Mouse (Mus musculus) urinary bladder, postnatal 14 days (tissue): Measurements from ENCODE around the gene Gpm6b.
A peak's percentile ranks its signal among the peaks of the same experiment; 100 is the strongest.

ENCODE experiments used
- DNase-seq: peaks from one replicate; pipeline ENCODE4 v3.0.0; 2021; ENCODE audit warnings: low spot score

Gene Gpm6b

GRCm38 (mm10) chrX:166307437-166308222, 68.9 kb downstream of the Gpm6b start:
- DNase-seq = no peak

- DNase-seq = no peak
These were observed 70.1 kb downstream of the Gpm6b start for GRCm38 (mm10) chrX:166308798-166309197.

DNA sequence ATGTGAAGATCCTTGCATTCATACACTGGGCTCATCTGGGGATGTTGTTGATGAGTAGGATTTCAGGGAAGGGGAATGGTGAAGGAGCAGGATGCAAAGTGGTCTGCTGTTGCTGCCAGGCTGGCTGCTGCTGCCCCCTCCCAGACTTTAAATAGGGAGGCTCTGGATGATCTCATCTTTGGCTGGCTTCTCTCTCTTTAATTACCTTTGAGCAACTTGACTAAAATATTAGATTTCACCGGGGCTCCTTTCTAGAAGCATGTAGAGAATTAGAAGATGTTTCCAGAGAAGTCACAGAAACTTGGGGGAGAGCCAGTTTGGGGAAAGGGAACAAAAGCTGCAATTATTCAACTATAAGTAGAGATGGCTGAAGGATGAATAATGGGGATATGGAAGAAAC, 76.5 kb downstream of the Gpm6b start:
- no peak for DNase-seq

- no peak for DNase-seq
These were observed 78.1 kb downstream of the Gpm6b start for GRCm38 (mm10) chrX:166316552-166317375.

DNA sequence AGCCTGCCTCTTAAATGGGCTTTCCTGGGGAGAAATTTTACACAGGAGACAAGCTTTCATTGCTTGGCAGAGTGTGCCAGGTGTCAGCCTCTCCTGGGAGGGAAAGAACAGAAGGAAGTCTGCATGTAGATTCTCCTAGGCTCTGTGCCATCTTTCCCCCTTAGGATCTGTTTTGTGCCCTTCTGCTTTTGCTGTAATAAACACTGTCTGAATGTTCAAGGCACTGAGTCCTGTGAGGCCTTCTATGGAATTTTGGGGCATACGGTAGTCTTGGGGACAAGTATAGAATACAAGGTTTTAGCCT, 78.6 kb downstream of the Gpm6b start:
- no peak for DNase-seq

GRCm38 (mm10) chrX:166323226-166323625, 84.5 kb downstream of the Gpm6b start:
- no peak for DNase-seq

- DNase-seq = no peak
These were observed 88.9 kb downstream of the Gpm6b start for GRCm38 (mm10) chrX:166327621-166328020.

DNA sequence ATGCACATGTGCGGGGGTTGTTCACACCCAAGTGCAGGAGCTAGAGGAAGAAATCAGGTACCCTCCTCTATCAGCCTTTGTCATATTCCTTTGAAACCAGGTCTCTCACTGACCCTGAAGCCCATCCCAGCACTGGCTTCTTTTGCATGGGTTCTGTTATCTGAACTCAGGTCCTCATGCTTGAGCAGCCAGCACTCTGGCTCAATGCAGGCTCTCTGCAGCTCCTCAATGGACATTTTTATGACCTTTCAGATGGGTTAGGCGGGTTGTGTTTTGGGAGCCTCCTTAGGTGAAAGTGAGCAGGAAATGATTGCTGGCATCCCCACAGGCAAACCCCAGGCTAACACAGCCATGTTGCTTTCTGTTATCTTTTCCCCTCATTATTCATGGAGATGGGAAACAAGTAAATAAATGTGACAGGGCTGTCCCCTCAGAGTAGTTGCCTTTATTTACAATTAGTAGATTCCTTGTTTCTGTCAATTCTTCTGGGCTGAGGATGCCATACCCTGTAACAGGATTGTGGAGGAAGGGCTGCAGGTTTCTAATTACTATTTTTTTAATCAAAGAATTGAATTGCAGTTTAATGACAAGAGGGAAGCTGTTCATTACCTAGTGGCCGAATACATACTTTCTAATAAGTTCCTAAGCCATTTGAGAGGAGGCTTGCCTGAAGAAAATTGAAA, 89.6 kb downstream of the Gpm6b start:
- DNase-seq = no peak

GRCm38 (mm10) chrX:166328904-166329451, 90.3 kb downstream of the Gpm6b start:
- no peak for DNase-seq

GRCm38 (mm10) chrX:166334516-166335136, 95.9 kb downstream of the Gpm6b start:
- no peak for DNase-seq

GRCm38 (mm10) chrX:166338353-166338752, 99.6 kb downstream of the Gpm6b start:
- DNase-seq = no peak

DNA sequence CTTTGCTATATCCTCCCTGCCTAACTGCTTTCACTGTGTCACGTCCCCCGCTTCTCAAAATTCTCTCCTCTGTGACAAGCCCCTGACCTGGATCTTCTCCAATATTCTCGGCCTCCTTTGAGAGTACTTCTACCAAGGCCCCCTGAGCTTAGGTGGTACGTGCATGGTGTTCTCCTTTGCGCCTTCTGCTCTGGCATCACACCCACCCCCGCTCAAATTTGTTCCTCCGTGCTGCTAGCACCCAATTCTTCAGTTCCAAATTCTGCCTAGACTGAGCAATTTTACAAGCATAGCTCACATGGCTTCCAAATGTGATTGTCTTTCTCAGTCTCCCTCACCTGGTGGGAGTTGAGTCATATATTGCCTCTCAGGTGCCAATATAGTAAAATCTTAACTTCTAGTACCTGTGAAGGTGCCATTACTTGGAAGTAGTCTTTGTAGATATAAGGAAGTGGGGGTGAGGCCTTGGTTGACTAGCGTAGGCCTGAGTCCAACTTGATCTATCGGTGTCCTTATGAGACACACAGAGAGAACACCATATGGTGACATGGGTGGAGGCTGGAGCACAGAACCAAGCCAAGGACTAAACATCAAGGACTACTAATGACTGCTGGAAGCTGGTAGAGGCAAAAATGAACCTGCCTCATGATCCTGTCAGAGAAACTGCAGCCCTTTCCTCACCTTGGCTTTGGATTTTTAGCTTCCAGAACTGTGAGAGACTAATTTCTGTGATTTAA, 100.2 kb downstream of the Gpm6b start:
- DNase-seq = no peak

DNA sequence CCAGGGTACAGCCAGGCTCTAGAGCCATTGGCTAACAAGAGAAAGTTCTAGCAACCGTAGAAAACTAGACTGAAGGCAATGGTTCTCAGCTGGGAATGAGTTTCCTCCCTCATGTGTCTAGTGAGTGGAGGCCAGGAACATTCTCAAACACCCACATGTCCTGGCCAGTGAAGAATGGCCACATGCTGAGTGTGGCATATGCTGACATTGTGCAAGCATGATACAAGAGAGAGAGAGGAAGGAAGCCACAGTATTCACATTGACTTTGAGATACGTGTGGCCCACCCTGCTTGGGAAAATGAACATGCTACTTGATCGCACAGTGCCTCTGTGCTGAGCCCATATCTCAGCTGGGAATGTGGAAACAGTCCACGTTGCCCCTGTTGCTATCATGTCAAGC, 101.2 kb downstream of the Gpm6b start:
- no peak for DNase-seq

- DNase-seq = no peak
These were observed 103.1 kb downstream of the Gpm6b start for GRCm38 (mm10) chrX:166341795-166342194.

DNA sequence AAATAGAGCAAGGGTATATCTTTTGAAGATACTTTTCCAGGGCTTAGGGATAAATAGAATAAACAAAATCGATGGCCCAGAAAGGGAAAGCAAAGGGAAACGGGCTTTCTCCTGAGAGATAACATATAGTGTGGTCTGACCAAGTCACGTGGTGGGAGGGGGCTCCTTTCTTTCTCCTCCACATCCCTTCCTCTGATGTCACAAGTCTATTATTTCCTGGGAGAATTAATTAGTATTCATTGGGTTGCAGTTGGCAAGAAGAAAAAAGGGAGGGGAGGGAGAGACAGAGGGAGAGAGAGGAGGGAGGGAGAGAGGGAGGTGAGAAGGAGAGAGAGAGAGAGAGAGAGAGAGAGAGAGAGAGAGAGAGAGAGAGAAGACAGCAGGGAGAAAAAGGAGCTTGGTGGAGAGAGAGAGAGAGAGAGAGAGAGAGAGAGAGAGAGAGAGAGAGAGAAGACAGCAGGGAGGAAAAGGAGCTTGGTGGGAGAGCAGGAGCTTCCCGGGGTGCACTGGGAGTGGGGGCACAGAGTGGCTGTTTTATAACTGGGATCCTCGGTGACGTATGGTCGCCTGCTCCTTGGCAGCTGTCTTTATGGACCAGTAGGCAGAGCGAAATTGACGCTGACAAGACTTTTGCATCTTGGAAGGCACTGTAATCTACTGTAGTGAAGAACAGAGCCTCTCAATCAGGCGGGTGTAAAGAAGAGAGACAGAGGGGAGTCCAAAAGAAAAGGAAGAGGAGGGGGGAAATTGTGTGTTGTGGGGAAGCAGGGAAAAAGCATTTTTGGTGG, 105.7 kb downstream of the Gpm6b start:
- no peak for DNase-seq

GRCm38 (mm10) chrX:166348086-166348485, 109.4 kb downstream of the Gpm6b start:
- no peak for DNase-seq

GRCm38 (mm10) chrX:166348634-166349033, 109.9 kb downstream of the Gpm6b start:
- DNase-seq = no peak

- peak; percentile 49 for DNase-seq
These were observed 113.1 kb downstream of the Gpm6b start for GRCm38 (mm10) chrX:166351790-166352189.

DNA sequence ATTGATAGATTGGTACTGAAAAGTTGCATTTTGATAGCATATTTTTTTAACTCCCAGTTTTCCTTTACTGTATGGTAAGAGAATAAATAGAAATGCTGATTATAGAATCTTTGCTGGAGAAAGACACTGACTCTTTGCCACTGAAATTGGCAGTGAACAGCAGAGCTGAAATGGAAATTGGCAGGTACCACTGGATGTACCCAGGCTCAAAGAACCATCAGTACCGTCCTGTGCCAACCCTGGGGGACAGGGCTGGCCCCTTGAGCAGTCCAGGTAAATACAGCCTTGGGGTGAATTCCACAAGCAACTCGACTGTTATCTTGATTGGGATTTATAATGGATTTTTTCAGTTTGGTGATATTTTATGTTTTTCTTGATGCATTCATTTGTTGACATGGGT, 114.7 kb downstream of the Gpm6b start:
- no peak for DNase-seq

GRCm38 (mm10) chrX:166354913-166355312, 116.2 kb downstream of the Gpm6b start:
- no peak for DNase-seq

DNA sequence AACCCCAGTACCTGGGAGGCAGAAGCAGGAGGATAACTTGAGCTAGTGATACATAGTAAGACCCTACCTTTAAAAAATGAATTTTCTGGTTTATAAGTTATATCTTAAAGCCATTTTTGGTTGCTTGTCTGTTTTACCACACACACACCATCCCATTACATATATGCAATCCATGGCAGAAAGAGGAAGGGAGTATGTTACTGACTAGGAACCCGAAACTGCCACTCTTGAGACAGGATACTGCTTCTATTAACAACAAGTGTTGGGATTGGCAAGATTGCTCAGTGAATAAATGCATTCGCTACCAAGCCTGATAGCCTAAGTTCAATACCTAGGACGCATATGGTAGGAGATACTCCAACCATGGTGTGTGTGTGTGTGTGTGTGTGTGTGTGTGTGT, 117.6 kb downstream of the Gpm6b start:
- DNase-seq = no peak
